Mouse (Mus musculus) pancreas, adult 10 weeks (tissue): ENCODE measurements around the gene Rbpj. TPM values are rescaled to one million over a fixed set of nuclear protein-coding genes. Genes with fewer than 3 reads are reported as not detected.

Experiments
- polyA plus RNA-seq: library from polyadenylated mRNA; stranded (reverse); fragments of 350-450 nt; fragmentation: Illumina TruSeq; extraction: RNeasy Lipid Tissue Mini Kit (QIAGEN cat#74804); gene quantifications from one replicate; pipeline ENCODE4 v1.2.3, GENCODE M21; 2015; ENCODE audit warnings: low read depth, low replicate concordance; ENCODE audit not compliant: insufficient read depth

Rbpj gene
- polyA plus RNA-seq: 6.7 TPM

DNA sequence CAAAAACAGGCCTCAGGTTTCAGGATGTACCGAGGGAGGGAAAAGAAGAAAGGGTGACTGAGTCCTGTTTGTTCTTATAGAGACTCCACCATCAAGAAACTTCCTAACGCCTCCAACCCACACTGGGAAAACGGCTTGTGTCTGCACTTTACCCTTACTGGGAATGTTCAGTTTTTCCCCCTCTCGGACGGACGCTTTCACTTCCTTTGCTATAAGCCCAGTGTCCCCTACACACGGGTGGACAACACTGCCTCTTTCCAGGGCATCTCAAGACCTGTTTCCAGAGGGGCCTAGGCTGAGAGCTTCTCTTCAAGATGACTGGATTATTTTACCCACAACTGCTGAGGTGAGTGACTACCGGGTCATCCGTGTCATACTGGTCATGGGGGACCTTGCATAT lies at the start of gene Rbpj:
Gene Rbpj, plus strand, starts transcription at position 270 of the 400 bp plus-strand sequence.

Other genes starting within 250 kb of the Rbpj start
- 10.7 TPM for gene Smim20, start 199.1 kb upstream of the Rbpj start, polyA plus RNA-seq
- gene Cckar, start 241.6 kb downstream of the Rbpj start, polyA plus RNA-seq: 58.9 TPM